Mouse (Mus musculus) testis, postnatal 10 days (tissue): ENCODE data around the gene Rad23b.
A peak's percentile ranks its signal among the peaks of the same experiment; 100 is the strongest.
"Not testable (repeated sequence)": the region's sequence is repeated elsewhere in the genome, so short reads cannot be mapped to it uniquely, and the experiment has no call there.

Source experiments
- DNase-seq: peaks from one replicate; pipeline ENCODE4 v3.0.0; 2021; ENCODE audit warnings: low spot score

Rad23b gene

GRCm38 (mm10) chr4:55355845-55356244, 6.0 kb downstream of the Rad23b start:
- DNase-seq = no peak

- DNase-seq = no peak
Observed at GRCm38 (mm10) chr4:55356726-55357125, 6.9 kb downstream of the Rad23b start.

- DNase-seq = no peak
Observed at GRCm38 (mm10) chr4:55363866-55364265, 14.0 kb downstream of the Rad23b start.

- DNase-seq = no peak
Observed at GRCm38 (mm10) chr4:55364374-55364773, 14.5 kb downstream of the Rad23b start.

- no peak for DNase-seq
Observed at GRCm38 (mm10) chr4:55366014-55366413, 16.2 kb downstream of the Rad23b start.

GRCm38 (mm10) chr4:55370127-55370526, 20.3 kb downstream of the Rad23b start:
- DNase-seq = no peak

- no peak for DNase-seq
Observed at GRCm38 (mm10) chr4:55371355-55371754, 21.5 kb downstream of the Rad23b start.

GRCm38 (mm10) chr4:55382350-55382749, 32.5 kb downstream of the Rad23b start:
- DNase-seq = no peak

GRCm38 (mm10) chr4:55386768-55387167, 36.9 kb downstream of the Rad23b start:
- DNase-seq = no peak

- no peak for DNase-seq
Observed at GRCm38 (mm10) chr4:55391480-55391879, 41.6 kb downstream of the Rad23b start.

- no peak for DNase-seq
Observed at GRCm38 (mm10) chr4:55392445-55392844, 42.6 kb downstream of the Rad23b start.

GRCm38 (mm10) chr4:55397911-55398762, 48.3 kb downstream of the Rad23b start:
- DNase-seq = peak; percentile 71

GRCm38 (mm10) chr4:55398901-55399300, 49.1 kb downstream of the Rad23b start:
- no peak for DNase-seq

- DNase-seq = no peak
Observed at GRCm38 (mm10) chr4:55405329-55405728, 55.5 kb downstream of the Rad23b start.

GRCm38 (mm10) chr4:55406558-55406957, 56.7 kb downstream of the Rad23b start:
- no peak for DNase-seq

GRCm38 (mm10) chr4:55408081-55408480, 58.2 kb downstream of the Rad23b start:
- no peak for DNase-seq

GRCm38 (mm10) chr4:55409025-55409424, 59.2 kb downstream of the Rad23b start:
- peak; percentile 45 for DNase-seq

- not testable (repeated sequence) for DNase-seq
Observed at GRCm38 (mm10) chr4:55409578-55410224, 59.9 kb downstream of the Rad23b start.

- no peak for DNase-seq
Observed at GRCm38 (mm10) chr4:55415864-55416263, 66.0 kb downstream of the Rad23b start.

- no peak for DNase-seq
Observed at GRCm38 (mm10) chr4:55426250-55426649, 76.4 kb downstream of the Rad23b start.
